Mouse (Mus musculus) small intestine, adult 2 months (tissue): ENCODE results near the gene Fcho2.

Source experiments
- CTCF ChIP-seq: fragments of 200-500 bp; IDR thresholded peaks from 2 replicates; pipeline ENCODE4 v1.5.1; 2012; ENCODE audit warnings: low read depth, mild to moderate bottlenecking, control low read depth, inconsistent platforms, low read length, moderate library complexity, mixed read lengths; ENCODE audit not compliant: insufficient replicate concordance, insufficient read length; ENCODE audit errors: extremely low read depth
- POLR2A ChIP-seq: fragments of 200-500 bp; IDR thresholded peaks from 2 replicates; pipeline ENCODE4 v1.6.1; 2012; ENCODE audit warnings: low read depth, mild to moderate bottlenecking, control low read depth, inconsistent platforms, low read length, moderate library complexity

- TF ChIP-seq CTCF (no peak), POLR2A (no peak)
Measured at GRCm38 (mm10) chr13:98744679-98745078, 70.6 kb downstream of the Fcho2 start.
